Mouse (Mus musculus) forebrain, embryonic 15.5 days (tissue): ENCODE results near the gene Brat1. TPM values are rescaled to one million over a fixed set of nuclear protein-coding genes. Genes with fewer than 3 reads are reported as not detected.
A peak's percentile ranks its signal among the peaks of the same experiment; 100 is the strongest.

Experiments used
- ATAC-seq: fragments of 200-750 bp; cut with Nextera tagmentation; replicated peaks from 2 replicates; pipeline ENCODE4 v1.8.0; 2017; ENCODE audit warnings: mild to moderate bottlenecking, moderate TSS enrichment, moderate library complexity
- H3K27ac ChIP-seq: fragments of 300-500 bp; sonication (generic); replicated peaks from 2 replicates; pipeline ENCODE4 v1.5.1; 2015; ENCODE audit warnings: mild to moderate bottlenecking, inconsistent platforms
- H3K27me3 ChIP-seq: fragments of 300-500 bp; sonication (generic); 2 replicates; pipeline ENCODE4 v1.6.1; 2015; ENCODE audit warnings: inconsistent platforms
- H3K36me3 ChIP-seq: fragments of 300-500 bp; sonication (generic); 2 replicates; pipeline ENCODE4 v1.6.1; 2015; ENCODE audit warnings: mild to moderate bottlenecking, inconsistent platforms
- H3K4me1 ChIP-seq: fragments of 300-500 bp; sonication (generic); 2 replicates; pipeline ENCODE4 v1.6.1; 2015; ENCODE audit warnings: inconsistent platforms
- H3K4me2 ChIP-seq: fragments of 300-500 bp; sonication (generic); replicated peaks from 2 replicates; pipeline ENCODE4 v1.6.1; 2015; ENCODE audit warnings: mild to moderate bottlenecking, inconsistent platforms
- H3K4me3 ChIP-seq: fragments of 300-500 bp; sonication (generic); 2 replicates; pipeline ENCODE4 v1.5.1; 2015; ENCODE audit warnings: mild to moderate bottlenecking, inconsistent platforms
- H3K9ac ChIP-seq: fragments of 300-500 bp; sonication (generic); replicated peaks from 2 replicates; pipeline ENCODE4 v1.6.1; 2015; ENCODE audit warnings: mild to moderate bottlenecking, inconsistent platforms
- H3K9me3 ChIP-seq: fragments of 300-500 bp; sonication (generic); 2 replicates; pipeline ENCODE4 v1.6.1; 2016; ENCODE audit warnings: inconsistent platforms
- WGBS: fragments of 180-500 bp; shearing (Covaris S2); methylation state at CpG from one replicate; pipeline ENCODE4 v1.1.7; 2015; ENCODE audit warnings: mixed read lengths; 5-methylcytosine and 5-hydroxymethylcytosine counted together
- polyA plus RNA-seq: library from polyadenylated mRNA; unstranded; fragments of >200 nt; fragmentation: Nextera tagmentation; extraction: Ambion mirVana; gene quantifications from 2 replicates; pipeline ENCODE4 v1.2.1, GENCODE M21; 2015

The Brat1 gene
- polyA plus RNA-seq, 1 experiment from 2014 or later = 28.2 TPM

DNA sequence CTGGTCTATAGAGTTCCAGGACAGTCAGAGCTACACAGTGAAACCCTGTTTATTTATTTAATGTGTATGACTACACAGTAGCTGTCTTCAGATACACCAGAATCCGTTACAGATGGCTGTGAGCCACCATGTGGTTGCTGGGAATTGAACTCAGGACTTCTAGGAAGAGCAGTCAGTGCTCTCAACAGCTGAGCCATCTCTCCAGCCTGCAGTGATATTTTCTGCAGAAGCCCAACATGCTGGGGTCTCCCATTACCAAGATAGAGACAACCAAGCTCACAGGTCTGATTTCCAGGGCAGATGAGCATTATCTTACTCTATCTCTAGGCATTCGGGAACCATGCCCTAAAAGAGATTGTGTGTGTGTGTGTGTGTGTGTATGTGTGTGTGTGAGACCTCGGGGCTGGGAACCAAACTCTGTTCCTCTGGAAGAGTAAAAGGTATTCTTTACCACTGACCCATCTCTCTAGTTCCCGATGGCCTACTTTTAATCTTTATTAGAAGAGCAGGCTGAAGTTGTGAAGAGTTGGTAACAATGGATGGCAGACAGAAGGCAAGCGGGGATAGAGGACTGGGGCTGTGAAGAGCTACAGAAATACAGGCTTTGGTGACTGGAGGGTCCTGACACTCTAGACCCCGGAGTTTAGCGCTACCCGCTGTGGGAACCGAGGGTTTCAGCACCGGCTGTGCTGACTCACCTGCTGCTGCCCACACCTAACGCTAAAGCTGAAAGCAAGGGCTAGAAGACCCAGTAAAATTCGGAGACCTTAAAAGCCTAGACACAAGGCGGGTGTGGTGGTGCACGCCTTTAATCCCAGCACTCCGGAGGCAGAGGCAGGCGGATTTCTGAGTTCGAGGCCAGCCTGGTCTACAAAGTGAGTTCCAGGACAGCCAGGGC is 1.1 kb upstream of the Brat1 start:
- Histone ChIP-seq H3K27ac (peak overlapping the region; percentile 88), H3K4me1 (peaks cover 41% of the 10 kb centered on the region), H3K4me3 (peak overlapping the region; percentile 72), H3K9me3 (no peaks in the 10 kb centered on the region), H3K36me3 (peaks cover 9% of the 10 kb centered on the region; the same call in 1 of the 2 replicates), H3K27me3 (no peaks in the 10 kb centered on the region), H3K4me2 (peak overlapping the region; percentile 75), H3K9ac (peak overlapping the region; percentile 3)
- ATAC-seq = no peak; the same call in 1 of the 2 replicates
- 38% methylated on average over 17 of the region's 17 CpGs for WGBS

GRCm38 (mm10) chr5:140705501-140706171 is 825 bp downstream of the Brat1 start:
- Histone ChIP-seq H3K36me3 (peaks cover 18% of the 10 kb centered on the region), H3K9me3 (no peaks in the 10 kb centered on the region), H3K27me3 (no peaks in the 10 kb centered on the region), H3K27ac (peak overlapping the region; percentile 88), H3K9ac (peak overlapping the region; percentile 70), H3K4me1 (peaks cover 38% of the 10 kb centered on the region), H3K4me2 (peak overlapping the region; percentile 75), H3K4me3 (peak overlapping the region; percentile 72)
- WGBS = 67% methylated on average over 7 of the region's 7 CpGs
- ATAC-seq = no peak

DNA sequence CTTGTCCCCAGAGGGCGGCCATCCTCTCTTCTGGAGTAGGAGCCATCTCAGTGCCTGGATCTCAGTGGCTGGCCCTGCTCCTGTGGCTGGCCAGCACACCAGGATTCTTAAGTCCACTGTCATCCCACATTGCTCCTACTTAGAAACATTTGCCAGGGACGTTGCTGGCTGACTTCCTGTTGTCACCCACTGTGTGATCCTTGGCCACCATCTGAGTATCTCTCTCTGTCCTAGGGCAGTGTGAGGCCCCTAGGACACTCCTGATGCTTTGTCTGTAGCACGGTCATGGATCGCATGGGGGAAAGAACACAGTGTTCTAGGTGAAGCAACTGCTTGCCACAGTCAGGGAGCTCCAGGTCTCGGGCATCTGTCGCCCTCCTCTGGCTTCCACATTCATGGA is 5.5 kb downstream of the Brat1 start:
- Histone ChIP-seq H3K9me3 (no peaks in the 10 kb centered on the region), H3K27me3 (no peaks in the 10 kb centered on the region), H3K36me3 (peaks cover 61% of the 10 kb centered on the region), H3K4me2 (no peak overlapping the region), H3K4me1 (peaks cover 11% of the 10 kb centered on the region), H3K4me3 (no peak overlapping the region), H3K9ac (no peak overlapping the region), H3K27ac (no peak overlapping the region)
- 93% methylated on average over 6 of the region's 6 CpGs for WGBS
- no peak for ATAC-seq

- peaks cover 4% of the 10 kb centered on the region for H3K4me1 ChIP-seq
- no peaks in the 10 kb centered on the region for H3K9me3 ChIP-seq
- WGBS = 75% methylated on average over 5 of the region's 5 CpGs
- peaks cover 67% of the 10 kb centered on the region for H3K36me3 ChIP-seq
- no peak overlapping the region for H3K9ac ChIP-seq
- no peak for ATAC-seq
- H3K4me3 ChIP-seq = no peak overlapping the region
- no peaks in the 10 kb centered on the region for H3K27me3 ChIP-seq
- no peak overlapping the region for H3K4me2 ChIP-seq
- no peak overlapping the region for H3K27ac ChIP-seq
These were observed 6.2 kb downstream of the Brat1 start for GRCm38 (mm10) chr5:140711040-140711439.

DNA sequence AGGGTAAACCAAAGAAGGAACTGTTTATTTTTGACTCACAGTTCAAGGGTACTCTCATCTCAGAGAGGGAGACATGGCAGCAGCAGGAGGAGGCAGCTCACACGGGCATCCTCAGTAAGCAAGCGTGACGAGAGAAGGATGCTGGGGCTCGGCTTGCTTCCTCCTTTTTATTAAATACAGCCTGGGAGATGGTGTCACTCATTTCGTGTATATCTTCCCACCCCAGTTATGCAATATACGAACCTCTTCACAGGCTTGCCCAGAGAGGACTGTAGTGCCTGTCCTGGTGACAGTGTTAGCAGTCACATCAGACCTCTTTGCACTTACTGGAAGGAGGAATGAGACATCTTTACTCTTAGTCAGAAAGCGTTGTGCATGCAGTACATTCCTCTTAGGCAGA is 16.0 kb downstream of the Brat1 start:
- H3K36me3 ChIP-seq = peaks cover 38% of the 10 kb centered on the region
- H3K27me3 ChIP-seq = no peaks in the 10 kb centered on the region
- H3K9ac ChIP-seq = no peak overlapping the region
- WGBS = 88% methylated on average over 7 of the region's 7 CpGs
- H3K4me1 ChIP-seq = peaks cover 28% of the 10 kb centered on the region
- ATAC-seq = no peak
- no peak overlapping the region for H3K4me3 ChIP-seq
- no peaks in the 10 kb centered on the region for H3K9me3 ChIP-seq
- H3K27ac ChIP-seq = no peak overlapping the region
- no peak overlapping the region for H3K4me2 ChIP-seq

- H3K27ac ChIP-seq = no peak overlapping the region
- H3K27me3 ChIP-seq = no peaks in the 10 kb centered on the region
- H3K4me2 ChIP-seq = no peak overlapping the region
- H3K4me1 ChIP-seq = peaks cover 40% of the 10 kb centered on the region
- H3K9ac ChIP-seq = no peak overlapping the region
- no peak for ATAC-seq
- no peaks in the 10 kb centered on the region for H3K9me3 ChIP-seq
- H3K36me3 ChIP-seq = peaks cover 25% of the 10 kb centered on the region
- H3K4me3 ChIP-seq = no peak overlapping the region
- whole genome bisulfite sequencing = 61% methylated on average over 3 of the region's 3 CpGs
These were observed 17.3 kb downstream of the Brat1 start for GRCm38 (mm10) chr5:140722121-140722520.

- H3K27ac ChIP-seq = peak within 1 kb of the TSS; percentile 29; the same call in 1 of the 2 replicates
- no peaks in the 10 kb centered on the region for H3K9me3 ChIP-seq
- H3K27me3 ChIP-seq = no peaks in the 10 kb centered on the region
- H3K9ac ChIP-seq = 0 out of 2 replicates have a peak within 1 kb of the TSS, but pooled peaks have one; percentile 10
- ATAC-seq = peak; percentile 83
- H3K4me1 ChIP-seq = peaks cover 43% of the 10 kb centered on the region
- H3K4me3 ChIP-seq = 0 out of 2 replicates have a peak within 1 kb of the TSS, but pooled peaks have one; percentile 0
- peaks cover 8% of the 10 kb centered on the region for H3K36me3 ChIP-seq
- 0 out of 2 replicates have a peak within 1 kb of the TSS, but pooled peaks have one; percentile 16 for H3K4me2 ChIP-seq
- WGBS = 15% methylated on average over 13 of the region's 13 CpGs
These were observed 19.0 kb downstream of the Brat1 start, which contains the start of gene Amz1 for GRCm38 (mm10) chr5:140723822-140724221. Amz1 (plus strand) TSS chr5:140724127.

- no peaks in the 10 kb centered on the region for H3K9me3 ChIP-seq
- H3K4me2 ChIP-seq = no peak overlapping the region
- ATAC-seq = peak; percentile 61
- no peaks in the 10 kb centered on the region for H3K27me3 ChIP-seq
- 49% methylated on average over 7 of the region's 7 CpGs for WGBS
- no peaks in the 10 kb centered on the region for H3K36me3 ChIP-seq
- peak overlapping the region; percentile 71 for H3K27ac ChIP-seq
- peaks cover 43% of the 10 kb centered on the region for H3K4me1 ChIP-seq
- H3K4me3 ChIP-seq = no peak overlapping the region
- no peak overlapping the region for H3K9ac ChIP-seq
These were observed 21.4 kb downstream of the Brat1 start for GRCm38 (mm10) chr5:140726062-140726839.

- Histone ChIP-seq H3K9me3 (no peaks in the 10 kb centered on the region), H3K4me2 (no peak overlapping the region), H3K9ac (no peak overlapping the region), H3K27ac (0 out of 2 replicates have a peak overlapping the region, but pooled peaks have one; percentile 71), H3K27me3 (no peaks in the 10 kb centered on the region), H3K4me3 (no peak overlapping the region), H3K4me1 (peaks cover 43% of the 10 kb centered on the region), H3K36me3 (no peaks in the 10 kb centered on the region)
- ATAC-seq = no peak
- WGBS = 80% methylated on average over 17 of the region's 17 CpGs
These were observed 22.3 kb downstream of the Brat1 start for GRCm38 (mm10) chr5:140726946-140727740.

DNA sequence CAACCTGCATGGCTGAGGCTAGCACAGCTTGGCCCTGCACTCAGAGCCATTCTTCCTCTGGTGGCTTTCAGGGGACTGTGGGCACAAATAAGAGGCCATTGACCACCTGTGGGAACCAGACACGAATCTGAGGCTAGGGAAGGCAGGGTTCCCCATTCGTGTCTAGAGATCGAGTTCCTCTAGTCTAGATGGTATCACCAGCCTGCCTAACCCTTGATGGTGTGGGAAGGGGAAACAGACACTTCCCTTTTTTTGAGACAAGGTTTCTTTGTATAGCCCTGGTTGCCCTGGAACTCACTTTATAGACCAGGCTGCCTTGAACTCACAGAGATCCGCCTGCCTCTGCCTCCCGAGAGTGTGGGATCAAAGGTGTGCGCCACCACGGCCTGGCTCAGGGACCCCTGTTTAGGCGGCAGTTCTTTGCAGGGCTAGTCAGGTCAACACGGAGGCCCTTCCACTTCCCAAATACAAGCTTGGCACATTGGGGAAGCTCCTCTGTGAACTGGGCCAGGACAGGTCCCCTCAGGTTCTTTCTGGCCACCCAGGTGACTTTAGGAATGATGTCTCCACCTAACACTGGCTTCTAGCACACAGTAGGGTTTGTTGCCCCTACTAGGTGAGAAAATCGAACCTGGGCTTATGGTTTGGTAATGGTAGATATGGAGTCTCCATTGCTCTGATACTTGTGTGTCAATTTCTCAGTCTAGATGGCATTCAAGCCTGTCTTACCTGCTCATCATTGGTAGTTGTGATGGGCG is 26.4 kb downstream of the Brat1 start:
- H3K9me3 ChIP-seq = no peaks in the 10 kb centered on the region
- no peak for ATAC-seq
- H3K4me3 ChIP-seq = no peak overlapping the region
- H3K36me3 ChIP-seq = no peaks in the 10 kb centered on the region
- 86% methylated on average over 11 of the region's 11 CpGs for WGBS
- H3K27me3 ChIP-seq = peaks cover 18% of the 10 kb centered on the region
- H3K4me2 ChIP-seq = no peak overlapping the region
- H3K9ac ChIP-seq = no peak overlapping the region
- H3K4me1 ChIP-seq = peaks cover 17% of the 10 kb centered on the region
- H3K27ac ChIP-seq = no peak overlapping the region
